Mouse (Mus musculus) limb, embryonic 12.5 days (tissue): ENCODE data around the gene Tanc1. TPM values are rescaled to one million over a fixed set of nuclear protein-coding genes. Genes with fewer than 3 reads are reported as not detected.
"Not testable (repeated sequence)": the region's sequence is repeated elsewhere in the genome, so short reads cannot be mapped to it uniquely, and the experiment has no call there.

Source experiments
- ATAC-seq: fragments of 200-750 bp; cut with Nextera tagmentation; 2 replicates; pipeline ENCODE4 v1.8.0; 2017; ENCODE audit warnings: low read depth, moderate TSS enrichment; ENCODE audit not compliant: insufficient number of reproducible peaks, insufficient read depth, low FRiP score, low TSS enrichment
- H3K27ac ChIP-seq: fragments of 300-500 bp; sonication (generic); 2 replicates; pipeline ENCODE4 v1.5.1; 2016; ENCODE audit warnings: mild to moderate bottlenecking, moderate library complexity
- H3K27me3 ChIP-seq: fragments of 300-500 bp; sonication (generic); 2 replicates; pipeline ENCODE4 v1.6.1; 2016; ENCODE audit warnings: mild to moderate bottlenecking, moderate library complexity
- H3K36me3 ChIP-seq: fragments of 300-500 bp; sonication (generic); 2 replicates; pipeline ENCODE4 v1.6.1; 2016; ENCODE audit warnings: mild to moderate bottlenecking, moderate library complexity
- H3K4me1 ChIP-seq: fragments of 300-500 bp; sonication (generic); replicated peaks from 2 replicates; pipeline ENCODE4 v1.6.1; 2016
- H3K4me2 ChIP-seq: fragments of 300-500 bp; sonication (generic); 2 replicates; pipeline ENCODE4 v1.6.1; 2016; ENCODE audit warnings: mild to moderate bottlenecking, moderate library complexity
- H3K4me3 ChIP-seq: fragments of 300-500 bp; sonication (generic); replicated peaks from 2 replicates; pipeline ENCODE4 v1.5.1; 2016; ENCODE audit warnings: mild to moderate bottlenecking
- H3K9ac ChIP-seq: fragments of 300-500 bp; sonication (generic); replicated peaks from 2 replicates; pipeline ENCODE4 v1.6.1; 2016; ENCODE audit warnings: mild to moderate bottlenecking, moderate library complexity
- H3K9me3 ChIP-seq: fragments of 300-500 bp; sonication (generic); 2 replicates; pipeline ENCODE4 v1.6.1; 2016; ENCODE audit warnings: mild to moderate bottlenecking, moderate library complexity
- WGBS: fragments of 180-500 bp; shearing (Covaris S2); methylation state at CpG from one replicate; pipeline ENCODE4 v1.1.7; 2016; 5-methylcytosine and 5-hydroxymethylcytosine counted together
- polyA plus RNA-seq: library from polyadenylated mRNA; unstranded; fragments of >200 nt; fragmentation: Nextera tagmentation; extraction: Ambion mirVana; gene quantifications from 2 replicates; pipeline ENCODE4 v1.2.1, GENCODE M21; 2016

Gene Tanc1
- 60.7 and 70.6 TPM in 2 replicates for polyA plus RNA-seq

DNA sequence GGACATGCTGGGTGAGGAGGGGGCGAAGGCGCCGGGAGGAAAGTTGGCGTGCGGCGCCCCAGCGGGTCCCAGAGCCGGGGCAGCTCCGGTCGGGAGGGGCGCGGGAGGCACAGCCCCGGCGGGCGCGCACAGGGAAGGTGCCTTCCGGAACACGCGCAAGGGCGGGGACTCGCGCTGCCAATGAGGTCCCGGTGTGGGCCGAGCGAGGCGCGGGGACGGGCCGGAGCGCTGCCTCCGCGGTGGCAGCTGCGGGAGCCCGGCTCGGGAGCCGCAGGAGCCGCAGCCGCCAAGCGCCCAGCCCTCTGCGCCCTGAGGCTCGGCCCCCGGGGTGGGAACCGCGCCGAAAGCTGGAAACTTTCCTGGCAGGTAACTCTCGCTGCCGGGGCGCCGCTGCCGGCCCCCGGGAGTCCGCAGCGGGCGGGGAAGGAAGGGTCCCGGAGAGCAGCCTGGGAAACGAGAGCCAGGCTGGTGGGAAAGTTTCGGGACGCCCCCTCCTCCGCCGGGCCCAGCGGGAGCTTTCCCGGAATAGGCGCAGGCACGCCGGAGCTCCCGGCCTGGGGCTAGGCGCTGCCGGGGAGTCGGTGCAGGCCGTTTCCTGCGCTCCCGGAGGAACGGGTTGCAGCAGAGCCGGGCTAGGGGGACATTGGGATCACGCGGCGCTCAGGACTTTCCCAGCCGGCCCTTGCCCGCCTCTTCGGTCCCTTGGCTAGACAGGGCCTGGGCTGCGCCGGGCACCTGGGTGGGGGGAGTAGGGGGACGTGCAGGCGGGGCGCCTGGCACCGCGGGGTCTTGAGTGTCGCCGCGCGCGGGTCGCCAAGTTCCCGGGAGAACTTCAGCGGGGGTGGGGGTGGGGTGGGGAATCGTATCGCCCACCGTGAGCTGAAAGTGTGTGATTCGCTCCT, at the start of gene Tanc1:
Gene Tanc1, plus strand, starts transcription at position 212 of the 902 bp plus-strand sequence.
- H3K9me3 ChIP-seq, result no peaks in the 10 kb centered on the region
- no peaks in the 10 kb centered on the region for H3K27me3 ChIP-seq
- peak within 1 kb of the TSS; percentile 99 for H3K27ac ChIP-seq
- H3K4me3 ChIP-seq, result peak within 1 kb of the TSS; percentile 95
- H3K9ac ChIP-seq, result peak within 1 kb of the TSS; percentile 96
- H3K4me1 ChIP-seq, result peaks cover 79% of the 10 kb centered on the region
- peak within 1 kb of the TSS; percentile 89 for H3K4me2 ChIP-seq
- no peaks in the 10 kb centered on the region for H3K36me3 ChIP-seq
- ATAC-seq, result peak; percentile 82
- under 1% methylated on average over 98 of the region's 99 CpGs for WGBS

DNA sequence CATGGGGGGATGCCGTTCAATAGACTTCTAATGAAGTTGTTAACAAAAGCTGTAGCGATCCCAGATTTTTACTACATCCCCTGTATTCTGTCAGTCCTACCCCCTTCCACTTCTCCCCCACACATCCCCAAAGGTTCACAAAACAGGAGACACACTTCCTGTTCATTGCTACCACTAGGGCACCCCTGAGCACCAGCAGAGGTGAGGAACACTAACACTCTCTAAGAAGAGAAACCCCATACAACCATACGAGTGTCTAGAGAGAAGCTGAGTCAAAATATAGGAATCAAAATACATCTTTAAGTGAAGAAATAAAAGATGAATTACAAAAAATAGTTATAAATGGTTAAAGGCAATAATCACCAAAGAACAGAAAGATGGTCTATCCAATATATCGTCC, 49.6 kb upstream of the Tanc1 start:
- peak overlapping the region; percentile 78 for H3K27ac ChIP-seq

GRCm38 (mm10) chr2:59562696-59563095, 49.1 kb upstream of the Tanc1 start:
- peak overlapping the region; percentile 28 for H3K4me2 ChIP-seq

More for the DNA sequence above, 49.6 kb upstream of the Tanc1 start:
- ATAC-seq, result 0 out of 2 replicates have a peak, but pooled peaks have one; percentile 49
- peaks cover 8% of the 10 kb centered on the region for H3K9me3 ChIP-seq
- H3K4me2 ChIP-seq, result peak overlapping the region; percentile 28
- H3K27me3 ChIP-seq, result peaks cover 4% of the 10 kb centered on the region
- peaks cover 32% of the 10 kb centered on the region for H3K4me1 ChIP-seq
- no peak overlapping the region for H3K4me3 ChIP-seq
- 6% methylated on average over 4 of the region's 4 CpGs for WGBS
- no peaks in the 10 kb centered on the region for H3K36me3 ChIP-seq
- H3K9ac ChIP-seq, result no peak overlapping the region

GRCm38 (mm10) chr2:59564029-59564611, 47.7 kb upstream of the Tanc1 start:
- 92% methylated on average over 3 of the region's 10 CpGs for whole genome bisulfite sequencing
- not testable (repeated sequence) for H3K27me3 ChIP-seq, H3K27ac ChIP-seq, H3K4me2 ChIP-seq, H3K9ac ChIP-seq, H3K36me3 ChIP-seq, ATAC-seq, H3K4me3 ChIP-seq
- H3K9me3 ChIP-seq, result peaks cover 23% of the 10 kb centered on the region
- peaks cover 32% of the 10 kb centered on the region for H3K4me1 ChIP-seq

More at GRCm38 (mm10) chr2:59562696-59563095, 49.1 kb upstream of the Tanc1 start:
- Histone ChIP-seq H3K27me3 (peaks cover 3% of the 10 kb centered on the region), H3K9me3 (peaks cover 12% of the 10 kb centered on the region), H3K36me3 (no peaks in the 10 kb centered on the region), H3K27ac (peak overlapping the region; percentile 78), H3K9ac (no peak overlapping the region), H3K4me1 (peaks cover 32% of the 10 kb centered on the region), H3K4me3 (no peak overlapping the region)
- ATAC-seq, result peak; percentile 88
- 4% methylated on average over 5 of the region's 5 CpGs for WGBS

DNA sequence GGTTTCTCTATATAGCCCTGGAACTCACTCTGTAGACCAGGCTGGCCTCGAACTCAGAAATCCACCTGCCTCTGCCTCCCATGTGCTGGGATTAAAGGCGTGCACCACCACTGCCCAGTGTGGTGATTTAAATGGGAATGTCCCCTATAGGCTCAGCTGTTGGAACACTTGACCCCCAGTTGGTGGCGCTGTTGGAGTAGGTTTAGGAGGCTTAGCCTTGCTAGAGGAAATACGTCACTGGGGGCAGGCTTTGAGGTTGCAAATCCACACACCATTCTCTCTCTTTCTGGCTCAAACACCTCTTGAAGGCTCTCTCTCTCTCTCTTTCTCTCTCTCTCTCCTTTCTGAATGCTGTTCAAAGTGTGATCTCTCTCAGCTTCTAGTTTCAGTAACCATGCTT, 46.9 kb upstream of the Tanc1 start:
- 85% methylated on average over 4 of the region's 4 CpGs for WGBS
- no peak overlapping the region for H3K9ac ChIP-seq
- H3K4me1 ChIP-seq, result peaks cover 32% of the 10 kb centered on the region
- no peak for ATAC-seq
- H3K27ac ChIP-seq, result no peak overlapping the region
- no peaks in the 10 kb centered on the region for H3K27me3 ChIP-seq
- H3K4me2 ChIP-seq, result no peak overlapping the region
- peaks cover 31% of the 10 kb centered on the region for H3K9me3 ChIP-seq
- no peaks in the 10 kb centered on the region for H3K36me3 ChIP-seq
- H3K4me3 ChIP-seq, result no peak overlapping the region

DNA sequence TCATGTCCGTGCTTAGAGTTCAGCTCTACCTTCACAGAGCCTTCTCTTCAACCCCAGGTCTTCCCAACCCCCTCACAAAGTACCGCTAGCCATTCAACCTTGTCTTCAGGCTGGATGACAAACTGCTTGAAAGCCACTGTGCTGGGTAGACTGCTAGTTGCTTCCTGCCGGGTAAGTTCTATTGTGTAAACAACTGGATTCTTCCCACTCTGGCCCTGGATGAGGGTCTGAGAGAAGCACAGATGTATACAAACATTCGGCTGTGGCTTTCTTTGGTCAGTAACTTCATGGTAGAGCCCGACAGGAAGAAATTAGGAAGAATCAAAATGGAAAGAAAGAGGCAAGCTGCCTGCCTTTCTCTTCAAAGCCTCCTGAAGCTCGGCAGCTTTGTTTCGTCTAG, 30.9 kb upstream of the Tanc1 start:
- ATAC-seq, result no peak
- Histone ChIP-seq H3K4me3 (no peak overlapping the region), H3K36me3 (no peaks in the 10 kb centered on the region), H3K9ac (no peak overlapping the region), H3K27me3 (no peaks in the 10 kb centered on the region), H3K4me1 (peaks cover 14% of the 10 kb centered on the region), H3K9me3 (peaks cover 6% of the 10 kb centered on the region; the same call in 1 of the 2 replicates), H3K27ac (no peak overlapping the region), H3K4me2 (no peak overlapping the region)
- 36% methylated on average over 7 of the region's 7 CpGs for WGBS

GRCm38 (mm10) chr2:59583961-59584360, 27.9 kb upstream of the Tanc1 start:
- no peaks in the 10 kb centered on the region for H3K27me3 ChIP-seq
- H3K36me3 ChIP-seq, result no peaks in the 10 kb centered on the region
- H3K27ac ChIP-seq, result no peak overlapping the region
- H3K9ac ChIP-seq, result no peak overlapping the region
- ATAC-seq, result no peak
- 91% methylated on average over 6 of the region's 6 CpGs for WGBS
- no peak overlapping the region for H3K4me3 ChIP-seq
- peaks cover 21% of the 10 kb centered on the region for H3K4me1 ChIP-seq
- peaks cover 6% of the 10 kb centered on the region; the same call in 1 of the 2 replicates for H3K9me3 ChIP-seq
- no peak overlapping the region for H3K4me2 ChIP-seq

- Histone ChIP-seq H3K4me3 (no peak overlapping the region), H3K27ac (no peak overlapping the region), H3K4me2 (no peak overlapping the region), H3K9me3 (peaks cover 6% of the 10 kb centered on the region; the same call in 1 of the 2 replicates), H3K4me1 (peaks cover 9% of the 10 kb centered on the region), H3K36me3 (no peaks in the 10 kb centered on the region), H3K27me3 (no peaks in the 10 kb centered on the region), H3K9ac (no peak overlapping the region)
- no peak for ATAC-seq
- WGBS, result 56% methylated on average over 10 of the region's 10 CpGs
Measured at GRCm38 (mm10) chr2:59587387-59588095, 24.3 kb upstream of the Tanc1 start.

- no peaks in the 10 kb centered on the region for H3K27me3 ChIP-seq
- H3K4me2 ChIP-seq, result no peak overlapping the region
- 79% methylated on average over 3 of the region's 3 CpGs for WGBS
- no peak overlapping the region for H3K27ac ChIP-seq
- no peak overlapping the region for H3K9ac ChIP-seq
- peaks cover 5% of the 10 kb centered on the region; the same call in 1 of the 2 replicates for H3K9me3 ChIP-seq
- no peaks in the 10 kb centered on the region for H3K36me3 ChIP-seq
- no peak for ATAC-seq
- peaks cover 7% of the 10 kb centered on the region for H3K4me1 ChIP-seq
- H3K4me3 ChIP-seq, result no peak overlapping the region
Measured at GRCm38 (mm10) chr2:59588096-59588405, 23.8 kb upstream of the Tanc1 start.

GRCm38 (mm10) chr2:59593341-59593902, 18.4 kb upstream of the Tanc1 start:
- no peaks in the 10 kb centered on the region for H3K36me3 ChIP-seq
- H3K9ac ChIP-seq, result no peak overlapping the region
- 32% methylated on average over 7 of the region's 7 CpGs for WGBS
- no peak for ATAC-seq
- H3K9me3 ChIP-seq, result no peaks in the 10 kb centered on the region
- peak overlapping the region; percentile 56; the same call in 1 of the 2 replicates for H3K27ac ChIP-seq
- H3K4me2 ChIP-seq, result peak overlapping the region; percentile 11; the same call in 1 of the 2 replicates
- H3K4me1 ChIP-seq, result peaks cover 31% of the 10 kb centered on the region
- H3K27me3 ChIP-seq, result no peaks in the 10 kb centered on the region
- H3K4me3 ChIP-seq, result no peak overlapping the region
